Mouse (Mus musculus): ENCODE results near the gene Lrrc4c.

- TF ChIP-seq POLR2A (IDR thresholded peaks at IDR 0.05; ENCODE audit: borderline replicate concordance, insufficient read depth, low read length) (no peak), CTCF (IDR thresholded peaks at IDR 0.05; ENCODE audit: borderline replicate concordance, insufficient read depth, low read depth, low read length) (no peak)
Observed at GRCm38 (mm10) chr2:97318536-97318935, 1000.6 kb downstream of the Lrrc4c start.

All from cerebellum, adult 2 months (tissue).